Mouse (Mus musculus) adrenal gland, adult 2 months (tissue): Measurements from ENCODE around the gene Gm20388. TPM values are rescaled to one million over a fixed set of nuclear protein-coding genes. Genes with fewer than 3 reads are reported as not detected.

ENCODE experiments used
- DNase-seq: peaks from one replicate; pipeline ENCODE4 v3.0.0; 2021
- polyA plus RNA-seq: library from polyadenylated mRNA; depleted of rRNA; stranded (reverse); fragments of >200 nt; gene quantifications from 2 replicates; pipeline ENCODE4 v1.2.3, GENCODE M21; 2012
- total RNA-seq, 2 experiments: library from RNA; stranded (reverse); gene quantifications; 2 replicates each; pipeline ENCODE4 v1.2.3; 2021

Gm20388 gene
- total and polyA plus RNA-seq, 3 experiments, result 5.9 to 50.1 (median 9.9) TPM

DNA sequence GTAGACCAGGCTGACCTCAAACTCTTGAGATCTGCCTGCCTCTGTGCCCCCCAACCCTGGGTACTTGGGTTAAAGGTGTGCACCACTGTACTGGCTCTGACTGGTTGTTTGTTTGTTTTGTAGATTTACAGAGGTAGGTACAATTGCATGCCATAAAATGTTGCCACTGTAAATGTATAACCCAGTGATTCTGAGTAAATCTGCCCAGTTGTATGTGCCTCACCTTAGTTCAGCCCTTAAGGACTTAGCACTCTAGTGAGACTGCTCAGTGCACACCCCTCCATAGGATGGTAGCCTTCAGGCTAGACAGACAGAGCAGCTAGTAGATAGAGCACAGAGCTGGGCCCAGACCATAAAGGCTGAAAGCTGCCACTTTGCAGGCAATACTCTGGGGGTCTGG is 2483.1 kb downstream of the Gm20388 start:
- DNase-seq, result no peak

DNA sequence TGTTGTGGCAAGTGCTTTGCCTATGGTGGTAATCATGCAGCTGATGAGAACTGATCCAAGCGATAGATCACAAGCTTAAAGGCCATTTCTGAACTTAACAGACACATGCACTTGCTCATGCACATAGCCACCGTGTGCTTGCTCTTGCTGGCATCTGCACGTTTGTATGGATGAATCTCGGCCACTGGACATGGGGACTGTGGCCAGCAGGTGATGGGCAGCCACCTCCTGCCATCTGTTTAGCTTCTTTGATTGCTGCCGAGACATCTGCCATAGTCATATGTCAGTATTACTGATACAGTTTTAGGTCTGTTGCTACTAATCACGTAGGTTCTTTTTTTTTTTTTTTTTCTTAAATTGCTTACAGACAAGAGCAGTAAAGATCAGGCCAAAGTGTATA is 2484.7 kb downstream of the Gm20388 start:
- no peak for DNase-seq

DNA sequence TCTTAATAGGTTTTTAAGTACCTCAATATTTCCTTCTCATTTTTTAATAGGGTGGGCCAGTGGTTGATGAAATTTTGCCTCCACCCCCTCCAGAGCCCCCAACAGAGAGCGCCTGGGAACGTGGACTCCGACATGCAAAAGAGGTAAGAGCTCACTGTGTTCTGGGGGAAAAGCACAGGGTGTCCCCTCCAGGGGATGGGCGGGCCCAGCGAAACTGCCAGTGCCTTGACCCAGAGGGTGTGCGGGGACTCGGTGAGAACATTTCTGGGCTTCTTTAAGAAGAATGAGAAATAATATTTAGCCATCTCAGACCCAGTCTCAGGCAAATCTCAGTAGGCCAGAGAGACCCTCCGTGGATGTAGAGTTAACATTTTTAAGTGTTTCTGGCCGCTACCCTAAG is 2487.5 kb downstream of the Gm20388 start:
- DNase-seq, result no peak

DNA sequence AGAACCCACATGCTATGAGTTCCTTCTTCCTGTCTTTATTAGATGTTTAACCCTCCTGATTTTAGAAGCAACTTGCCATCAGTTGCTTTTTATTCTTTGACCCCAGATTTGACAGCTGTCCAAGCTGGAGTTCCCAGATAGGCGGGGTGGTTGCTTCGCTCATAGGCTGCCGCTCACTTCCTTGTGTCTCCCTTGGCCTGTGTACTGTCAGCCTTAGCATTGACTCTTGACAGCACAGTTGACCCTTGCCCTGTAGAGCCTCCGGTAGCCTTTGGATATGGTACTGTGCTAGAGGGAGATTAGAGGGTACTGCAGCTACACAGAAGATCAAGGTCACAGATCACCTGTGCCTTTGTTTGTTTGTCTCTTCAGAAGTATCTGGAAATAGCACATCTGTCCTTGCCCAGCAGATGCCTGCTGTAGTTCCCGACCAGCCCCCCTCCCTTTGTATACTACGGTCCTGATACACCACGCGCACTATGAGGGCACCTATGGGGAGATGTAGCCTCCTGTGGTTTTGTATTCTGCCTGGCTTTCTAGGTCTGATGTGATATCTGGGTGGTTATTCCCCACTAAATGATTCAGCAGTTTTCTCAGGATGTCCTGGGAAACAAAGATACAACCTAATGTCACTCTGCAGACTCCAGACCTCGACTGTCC is 2494.6 kb downstream of the Gm20388 start:
- no peak for DNase-seq

DNA sequence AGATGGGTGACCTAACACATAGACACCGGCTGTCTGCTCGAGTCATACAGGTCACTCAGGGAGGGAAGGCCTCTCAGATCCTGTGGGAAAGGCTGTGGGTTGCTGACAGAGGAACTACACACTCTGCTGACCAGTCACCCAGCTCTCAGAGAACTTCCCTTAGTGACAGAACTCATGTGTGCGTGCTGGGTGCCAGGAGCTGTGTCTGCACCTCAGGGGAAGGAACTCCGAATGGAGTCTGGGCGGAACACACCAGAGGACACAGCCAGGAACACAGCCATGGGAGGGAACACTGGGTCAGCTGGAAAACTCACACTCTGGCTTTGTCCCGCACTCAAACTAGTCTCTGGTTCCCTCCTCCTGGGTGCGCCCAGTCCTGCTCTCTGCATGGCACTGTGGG is 2497.0 kb downstream of the Gm20388 start:
- no peak for DNase-seq

DNA sequence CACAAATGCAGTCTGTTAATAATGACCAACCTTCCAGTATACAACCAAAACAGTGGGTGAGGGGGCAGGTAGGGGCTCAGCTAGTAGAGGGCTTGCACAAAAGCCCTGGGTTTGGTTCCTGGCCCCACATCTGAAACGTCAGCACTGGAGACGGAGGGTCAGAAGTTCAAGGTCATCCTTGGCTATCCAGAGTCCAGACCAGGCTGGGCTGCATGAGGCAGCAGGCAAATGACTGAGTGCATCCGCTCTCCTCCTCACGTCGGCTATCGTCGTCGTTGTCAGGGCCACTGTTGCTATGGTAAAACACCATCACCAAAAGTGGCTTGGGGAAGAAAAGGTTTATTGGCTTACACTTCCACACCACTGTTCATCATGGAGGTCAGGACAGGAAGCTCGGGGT is 2503.7 kb downstream of the Gm20388 start:
- DNase-seq, result no peak

DNA sequence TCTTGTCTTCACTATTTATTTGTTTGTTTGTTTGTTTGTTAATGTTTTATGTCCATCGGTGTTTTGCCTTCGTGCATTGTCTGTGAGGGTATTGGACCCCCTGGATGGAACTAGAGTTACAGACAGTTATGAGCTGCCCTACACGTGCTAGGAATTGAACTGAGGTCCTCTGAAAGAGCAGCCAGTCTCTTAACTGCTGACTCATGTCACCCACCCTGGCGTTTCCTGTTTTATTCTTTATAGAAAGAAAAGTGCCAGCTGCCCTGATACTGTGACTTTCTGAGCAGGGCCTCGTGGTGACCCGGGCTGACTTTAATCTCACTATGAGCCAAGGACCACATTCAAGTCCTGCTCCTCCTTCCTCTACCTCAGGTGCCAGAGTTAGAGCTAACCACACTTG is 2504.9 kb downstream of the Gm20388 start:
- DNase-seq, result no peak

DNA sequence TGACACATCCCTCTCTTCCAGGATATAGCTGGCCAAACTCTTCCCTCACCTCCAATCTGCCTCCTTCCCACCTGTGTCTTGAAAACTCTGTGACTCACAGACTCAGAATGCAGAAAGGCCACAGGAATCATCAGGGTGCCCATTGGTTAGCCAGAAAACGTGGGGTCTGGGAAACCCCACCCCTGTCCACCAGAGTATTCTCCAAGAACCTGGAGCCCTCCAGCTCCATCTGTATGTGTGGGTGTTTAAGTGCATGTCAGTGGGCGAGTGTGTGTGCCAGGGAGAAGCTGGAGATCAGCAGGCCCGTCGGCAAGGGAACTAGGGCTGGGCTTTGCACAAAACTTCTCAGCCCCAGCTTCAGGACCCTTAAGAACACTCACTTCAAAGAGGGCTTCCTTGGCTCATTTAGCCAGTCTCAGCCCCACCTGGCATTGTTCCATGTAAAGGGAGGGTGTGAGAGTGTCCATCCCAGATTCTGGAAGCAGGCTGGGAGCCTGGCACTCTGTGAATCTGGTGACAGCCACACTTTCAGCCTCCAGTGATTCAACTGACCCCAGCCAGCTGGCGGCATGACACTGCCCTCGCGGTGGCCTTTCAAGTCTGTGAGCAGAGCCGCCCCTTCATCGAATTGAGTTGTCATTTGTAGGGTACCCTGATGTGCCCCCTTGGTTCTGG is 2509.4 kb downstream of the Gm20388 start:
- no peak for DNase-seq

DNA sequence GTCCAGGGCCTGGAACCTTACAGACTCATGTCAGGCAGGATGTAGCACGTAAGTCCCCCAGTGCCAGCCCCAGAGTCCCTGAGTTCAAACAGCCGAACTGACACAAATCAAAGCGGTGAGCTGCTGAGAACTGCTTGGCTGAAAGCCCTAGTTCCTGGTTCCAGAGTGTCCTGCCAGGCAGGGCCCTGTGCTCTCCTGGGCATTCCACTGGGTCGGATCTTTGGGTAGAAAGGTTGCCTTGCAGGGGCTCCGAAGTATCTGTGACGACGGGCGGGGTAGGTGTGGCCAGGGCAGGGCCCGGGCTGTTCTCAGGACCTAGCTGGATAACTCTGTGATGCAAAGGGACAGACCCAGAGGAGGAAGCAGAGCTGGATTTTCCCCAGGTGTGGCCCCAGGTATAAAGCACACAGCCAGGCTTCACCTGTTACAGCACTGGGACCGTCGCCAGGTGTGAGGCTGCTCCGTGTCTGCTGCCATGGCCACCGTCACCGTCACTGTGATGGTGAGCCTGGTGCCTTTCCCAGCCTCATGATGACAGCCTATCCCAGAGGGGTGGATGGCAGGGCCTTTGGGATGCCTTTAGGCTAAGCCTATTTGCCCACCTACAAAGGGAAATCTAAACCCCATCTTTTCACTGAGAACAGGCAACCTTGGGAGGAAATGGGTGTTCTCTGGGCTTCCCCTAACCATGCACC is 2510.9 kb downstream of the Gm20388 start, which contains the start of gene Il17c:
Gene Il17c, plus strand, starts transcription at position 645 of the 695 bp plus-strand sequence.
- DNase-seq, result no peak

DNA sequence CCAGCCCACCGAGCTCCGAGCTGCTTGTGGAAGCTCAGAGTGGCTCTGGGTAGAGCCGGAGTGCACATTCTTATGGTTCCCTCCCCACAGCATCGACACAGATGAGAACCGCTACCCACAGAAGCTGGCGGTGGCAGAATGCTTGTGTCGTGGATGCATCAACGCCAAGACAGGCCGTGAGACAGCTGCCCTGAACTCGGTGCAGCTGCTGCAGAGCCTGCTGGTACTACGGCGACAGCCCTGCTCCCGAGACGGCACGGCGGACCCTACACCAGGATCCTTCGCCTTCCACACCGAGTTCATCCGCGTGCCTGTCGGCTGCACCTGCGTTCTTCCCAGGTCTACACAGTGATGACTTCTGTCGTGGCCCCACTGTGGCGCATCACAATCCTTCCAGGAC is 2512.6 kb downstream of the Gm20388 start:
- no peak for DNase-seq

DNA sequence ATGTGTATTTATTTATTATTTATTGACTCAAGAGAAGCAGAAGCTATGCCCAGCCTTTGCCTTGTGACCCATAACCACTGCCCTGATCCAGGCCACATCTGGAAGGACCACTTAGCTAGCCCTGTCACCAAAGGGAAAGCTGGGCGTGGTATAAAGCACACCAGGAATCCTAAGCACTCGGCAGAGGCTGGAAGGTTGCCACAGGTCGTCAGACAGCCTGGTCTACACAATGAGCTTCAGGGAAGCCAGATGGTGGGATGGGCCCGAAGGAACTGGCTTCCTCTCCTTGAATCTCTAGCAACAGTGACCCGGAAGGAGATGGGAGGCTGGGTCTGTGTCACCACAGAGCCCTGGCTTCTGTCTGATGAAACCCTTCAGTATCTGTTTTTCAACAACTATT is 2513.0 kb downstream of the Gm20388 start:
- DNase-seq, result no peak

DNA sequence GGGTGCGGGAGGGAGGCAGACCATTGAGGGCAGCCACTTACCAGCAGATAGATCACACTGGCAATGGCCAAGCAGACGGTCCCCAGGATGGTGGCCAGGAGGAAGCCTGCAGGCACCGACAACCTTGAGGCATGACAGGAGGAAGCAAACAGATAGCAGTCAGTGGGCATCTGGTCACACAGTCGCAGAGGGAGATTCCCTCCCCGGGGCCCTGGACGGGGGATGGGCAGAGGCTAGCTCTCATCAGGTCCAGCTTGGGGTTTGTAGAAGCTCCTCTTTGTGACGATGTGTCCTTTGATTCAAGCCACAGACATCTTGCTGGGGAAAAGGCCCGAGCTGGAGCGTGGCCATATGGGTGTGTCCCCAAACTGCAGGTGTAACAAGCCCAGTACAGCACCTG is 2515.5 kb downstream of the Gm20388 start:
- DNase-seq, result no peak

DNA sequence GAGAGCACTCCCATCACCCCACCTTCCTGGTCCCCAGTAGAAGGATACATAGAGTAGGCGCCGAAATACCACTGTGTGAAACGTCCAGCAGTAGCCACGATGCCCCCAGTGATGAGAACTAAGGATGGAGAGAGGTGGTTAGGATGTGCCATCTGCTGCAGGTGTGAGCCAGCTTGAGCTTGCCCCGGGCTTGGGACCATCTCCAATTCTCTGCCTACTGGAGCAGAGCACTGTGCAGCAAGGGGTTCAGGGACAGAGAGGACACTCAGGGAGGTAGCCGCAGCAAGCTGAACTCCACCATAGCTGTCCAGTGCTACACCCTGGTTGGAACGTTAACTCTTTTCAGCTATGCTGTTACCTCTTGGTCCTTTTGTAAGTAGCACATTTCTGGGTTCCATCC is 2517.0 kb downstream of the Gm20388 start:
- DNase-seq, result no peak

DNA sequence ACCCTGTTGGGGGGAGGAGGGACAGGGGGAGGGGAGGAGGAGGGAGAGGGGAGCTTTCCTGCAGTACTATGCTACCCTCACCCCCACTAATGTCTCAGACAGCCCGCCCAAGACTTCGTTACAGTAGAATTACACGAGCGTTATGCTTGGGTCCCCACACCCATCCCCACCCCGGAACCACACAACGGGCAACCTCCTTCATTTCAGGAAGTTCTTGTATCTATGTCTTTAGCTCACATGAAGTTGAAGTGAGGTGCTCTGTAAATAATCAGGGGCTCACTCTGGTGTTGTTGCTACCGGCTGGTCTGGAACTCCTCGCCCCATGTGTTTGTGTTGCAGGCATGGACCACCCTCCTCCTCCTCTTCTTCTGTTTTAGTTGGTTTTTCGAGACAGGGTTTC is 2517.5 kb downstream of the Gm20388 start:
- DNase-seq, result no peak

DNA sequence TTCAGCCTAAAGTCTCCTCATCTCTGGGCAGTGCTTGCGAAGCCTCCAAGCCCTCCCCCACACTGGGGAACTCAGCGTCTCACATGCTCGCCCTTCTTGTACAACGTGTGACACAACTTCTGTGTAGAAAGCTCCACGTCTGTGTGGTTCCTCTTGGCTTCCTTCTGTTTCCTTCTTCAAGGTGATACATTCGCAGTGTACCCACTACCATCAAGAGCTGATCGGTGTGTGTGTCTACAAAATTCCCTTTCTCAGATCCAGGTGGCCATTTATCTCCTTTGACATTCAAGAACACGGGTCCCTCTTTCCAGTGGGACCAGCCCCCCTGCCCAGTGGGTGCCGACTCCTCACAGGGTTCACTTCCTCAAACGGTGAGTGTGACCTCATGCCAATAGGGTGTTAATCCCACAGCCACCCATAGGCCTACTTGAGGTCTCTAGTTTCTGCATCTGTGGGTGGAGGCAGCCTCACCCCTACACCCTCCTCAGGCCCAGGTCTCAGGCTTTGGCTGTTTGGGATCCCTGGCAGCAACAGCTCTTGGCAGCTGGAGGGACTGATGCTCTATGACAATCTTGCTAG is 2519.5 kb downstream of the Gm20388 start:
- no peak for DNase-seq

DNA sequence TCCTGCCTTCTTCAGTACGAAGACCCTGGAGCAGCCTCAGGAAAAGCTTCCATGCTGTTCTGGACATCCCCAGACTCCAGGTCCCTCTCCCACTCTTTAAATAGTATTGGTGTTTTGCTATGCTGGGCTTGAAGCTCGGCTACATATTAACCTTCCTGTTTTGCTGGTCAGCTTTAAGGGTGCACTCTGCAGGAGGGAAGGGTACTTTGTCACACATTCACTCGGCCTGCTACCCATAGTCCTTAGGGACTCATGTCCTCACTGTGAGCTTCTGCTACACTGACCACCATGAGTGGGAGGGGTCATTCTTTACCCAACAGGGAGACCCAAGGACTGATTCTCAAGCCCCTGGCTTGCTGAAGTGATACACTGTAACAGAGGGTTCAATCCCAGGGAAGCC is 2520.0 kb downstream of the Gm20388 start:
- DNase-seq, result no peak

DNA sequence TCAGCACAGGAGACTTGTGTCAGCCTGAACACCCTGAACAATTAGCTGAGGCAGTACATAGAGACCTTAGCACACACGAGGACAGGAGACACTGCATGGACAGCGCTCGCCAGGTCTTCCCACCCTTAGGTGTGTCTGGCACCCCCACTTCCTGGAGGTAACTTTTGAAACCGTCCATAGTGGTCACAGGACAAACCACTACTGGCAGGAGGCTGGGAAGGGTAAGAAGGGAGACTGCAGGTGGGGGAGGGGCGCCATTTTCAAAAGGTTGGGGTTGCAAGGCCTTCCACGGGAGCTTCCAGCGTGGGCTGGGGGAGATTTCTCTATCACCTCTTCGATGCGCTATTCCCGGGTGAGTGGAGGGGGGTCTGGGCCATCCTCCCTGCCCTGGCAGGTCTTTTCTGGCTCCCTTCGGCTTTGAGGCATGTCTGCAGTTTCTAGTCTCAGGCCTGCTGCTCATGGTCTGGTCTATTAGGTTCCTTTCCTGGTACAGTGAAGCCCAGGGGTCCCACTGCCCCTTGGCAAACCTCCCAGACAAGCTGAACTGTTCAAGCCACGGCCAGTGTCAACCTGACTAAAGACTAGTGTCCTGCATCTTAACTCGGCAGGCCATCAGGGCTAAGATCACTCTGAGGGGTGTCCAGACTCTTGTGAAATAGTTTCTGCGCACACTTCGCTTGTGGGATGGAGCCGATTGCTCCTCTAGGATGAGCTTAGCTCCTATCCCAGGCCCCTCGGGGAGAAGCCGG is 2521.2 kb downstream of the Gm20388 start:
- no peak for DNase-seq

DNA sequence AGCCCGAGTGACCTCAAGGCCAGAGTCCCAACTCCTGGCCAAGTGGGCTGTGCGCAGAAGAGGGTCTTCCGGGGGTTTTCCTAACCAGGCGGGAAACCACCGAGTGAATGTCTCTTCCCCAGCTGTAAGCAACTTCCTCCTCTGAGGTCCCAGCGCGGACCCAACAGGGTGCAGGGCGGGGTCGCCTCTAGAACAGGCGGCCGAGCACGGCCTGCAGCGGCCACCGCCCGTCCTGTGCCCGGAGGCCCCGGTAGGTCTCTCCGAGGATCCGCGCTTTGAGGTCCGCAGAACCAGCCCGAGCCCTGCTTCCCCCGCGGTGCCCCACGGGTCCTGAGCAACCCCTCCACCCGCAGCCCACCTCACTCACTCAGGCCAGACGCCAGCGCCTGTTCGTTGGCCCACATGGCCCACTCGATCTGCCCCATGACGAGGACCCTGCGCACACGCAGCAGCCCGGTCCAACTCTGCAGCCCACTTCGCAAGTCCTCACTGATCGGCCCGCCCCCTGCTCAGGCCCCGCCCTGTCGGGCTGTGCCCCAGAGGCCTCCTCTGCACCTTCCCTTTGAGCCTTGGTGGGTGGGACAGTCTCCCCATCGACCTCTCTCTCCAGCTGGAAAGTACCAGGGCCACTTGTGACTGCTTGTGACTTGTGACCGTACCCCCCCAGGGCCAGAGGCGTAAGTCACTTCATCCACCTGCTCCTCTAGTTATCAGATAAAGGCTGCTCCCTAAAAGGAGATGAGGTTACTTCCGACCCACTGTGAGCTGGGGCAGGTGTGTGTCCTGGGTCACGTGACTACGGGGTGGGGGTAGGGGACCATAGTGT is 2522.0 kb downstream of the Gm20388 start, which contains the start of gene Cyba:
Gene Cyba, minus strand, starts transcription at position 488 of the 826 bp plus-strand sequence.
- peak; percentile 82 for DNase-seq

DNA sequence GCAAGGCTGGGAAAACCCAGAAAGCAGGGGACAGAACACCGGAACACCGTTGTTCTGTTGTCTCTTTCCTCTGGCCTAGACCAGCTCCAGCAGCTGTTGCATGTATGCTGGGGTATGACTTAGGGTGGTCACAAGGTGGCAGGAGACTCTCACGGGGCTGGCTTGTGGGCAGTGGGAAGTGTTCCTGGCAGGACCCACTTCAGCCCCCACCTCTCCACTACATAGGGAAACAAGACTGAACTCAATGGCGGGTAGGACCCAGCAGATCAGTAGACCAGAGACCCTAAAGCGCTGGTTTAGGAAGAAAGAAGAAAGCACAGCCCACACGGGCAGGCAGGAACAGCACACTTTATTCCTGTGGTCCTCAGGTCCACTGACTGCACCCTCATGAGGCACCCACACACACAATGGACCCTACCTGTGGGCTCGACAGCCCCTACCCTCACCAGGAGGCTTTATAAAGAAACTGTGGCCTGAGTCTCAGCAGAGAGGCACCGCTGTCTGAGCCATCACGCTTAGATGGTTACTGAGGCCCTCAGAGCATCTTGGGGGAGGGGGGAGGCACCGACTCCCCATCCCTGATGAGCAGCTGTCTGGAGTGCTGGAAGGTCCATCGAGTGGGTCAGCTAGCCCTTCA is 2522.7 kb downstream of the Gm20388 start:
- DNase-seq, result no peak

DNA sequence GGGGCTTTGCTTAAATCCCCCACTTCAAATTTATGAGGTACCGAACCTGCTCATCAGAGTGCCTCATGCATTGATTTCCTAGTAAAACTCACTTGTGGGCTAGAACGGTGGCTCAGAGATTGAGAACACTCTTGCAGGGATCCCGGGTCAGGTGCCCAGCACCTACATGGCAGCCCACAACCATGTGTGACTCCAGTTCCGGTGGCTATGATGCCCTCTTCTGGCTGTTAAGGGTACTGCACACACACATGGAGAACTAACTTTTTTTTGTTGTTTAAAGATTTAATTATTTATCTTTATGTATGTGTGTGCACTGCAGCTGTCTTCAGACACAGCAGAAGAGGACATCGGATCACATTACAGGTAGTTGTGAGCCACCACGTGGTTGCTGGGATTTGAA is 2524.7 kb downstream of the Gm20388 start:
- DNase-seq, result no peak

DNA sequence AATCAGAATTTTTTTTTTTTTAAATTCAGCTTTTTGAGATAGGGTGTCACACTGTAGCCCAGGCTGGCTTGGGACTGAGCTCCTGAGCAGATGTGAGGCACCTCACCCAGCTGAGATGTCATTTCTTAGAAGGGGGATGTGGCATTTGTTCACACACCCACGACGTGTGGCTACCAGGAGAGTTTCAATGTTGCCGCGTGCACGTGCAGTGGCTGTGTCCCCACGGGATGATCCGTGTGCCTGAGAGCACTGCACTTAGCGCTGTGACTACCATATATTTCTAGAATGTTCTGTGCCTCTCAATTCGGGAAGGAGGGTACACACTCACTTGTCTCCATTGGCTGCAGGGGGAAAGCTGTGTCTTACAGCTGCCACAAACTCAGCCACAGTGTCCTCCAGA is 2525.5 kb downstream of the Gm20388 start:
- DNase-seq, result no peak
